Mouse (Mus musculus) yolk sac, embryonic 10.5 days (tissue): ENCODE results near the gene Epb42.
"Not testable (repeated sequence)": the region's sequence is repeated elsewhere in the genome, so short reads cannot be mapped to it uniquely, and the experiment has no call there.

Experiments used
- DNase-seq: peaks from one replicate; pipeline ENCODE4 v3.0.0-alpha.2; 2017; ENCODE audit warnings: low spot score

The Epb42 gene

DNA sequence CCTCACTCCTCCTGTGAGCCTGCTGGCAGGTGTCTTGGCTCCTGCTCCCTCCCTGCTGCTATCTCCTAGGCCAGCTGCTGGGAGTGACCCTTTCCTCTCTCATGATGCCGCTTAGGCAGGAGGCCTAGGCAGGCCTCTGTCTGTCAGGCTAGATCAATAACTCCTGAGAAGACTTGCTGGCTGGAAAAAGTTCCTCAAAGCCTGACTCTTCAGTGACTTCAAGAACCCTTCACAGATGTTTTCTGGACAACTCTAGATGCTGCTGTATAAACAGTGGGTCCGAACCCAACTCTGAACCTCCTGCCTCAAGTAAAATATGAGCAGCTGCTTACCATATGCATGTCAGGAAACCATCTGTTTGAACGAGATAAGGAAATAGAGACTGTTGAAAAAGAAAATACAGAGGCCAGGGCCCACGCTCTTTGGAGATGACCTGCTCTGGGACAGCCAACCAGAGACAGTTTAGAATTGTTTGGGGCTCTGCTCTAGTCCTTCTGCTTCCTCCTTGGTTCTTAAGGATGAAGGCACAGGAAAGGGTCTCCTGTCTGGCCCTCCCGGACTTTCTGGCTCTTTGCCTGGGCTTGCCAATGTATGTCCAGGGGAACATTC is at the start of gene Epb42:
TSS of gene Epb42 (minus strand) at position 340 of the 609 bp plus-strand sequence.
- DNase-seq = peak; percentile 51

DNA sequence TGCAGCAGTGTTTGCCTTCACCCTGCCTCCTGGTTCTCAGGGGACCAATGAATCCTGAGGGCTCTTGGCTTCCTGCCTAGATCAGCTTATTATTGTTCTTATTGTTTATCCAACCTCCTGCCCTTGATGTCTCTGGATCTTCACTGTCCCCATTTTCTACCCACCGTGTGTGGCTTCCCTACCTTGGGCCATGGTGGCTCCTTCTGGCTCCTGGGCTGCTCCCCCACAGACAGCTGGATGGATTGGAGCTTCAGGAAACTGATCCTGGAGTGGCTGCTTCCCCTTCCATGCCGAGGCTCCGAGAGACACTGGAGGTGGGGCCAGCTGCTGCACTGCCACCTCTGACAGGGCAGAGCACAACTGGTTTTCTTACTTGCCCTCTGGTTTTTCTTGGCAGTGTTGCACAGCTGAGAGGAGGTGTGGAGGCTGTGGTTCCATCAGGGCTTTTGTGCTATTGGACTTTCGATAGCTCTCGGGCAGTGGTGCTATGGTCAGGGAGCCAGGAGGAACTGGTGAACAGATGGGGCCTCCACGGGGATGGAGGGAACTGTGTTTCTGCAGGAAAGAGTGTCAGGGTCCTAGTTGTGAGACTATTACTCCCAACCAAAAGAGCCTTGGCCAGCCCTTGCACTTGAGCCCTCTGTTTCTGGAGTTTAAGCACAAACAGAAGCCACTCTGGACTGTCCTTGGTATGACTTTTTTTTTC is 48.8 kb upstream of the Epb42 start, which contains the start of gene Tgm5:
TSS of gene Tgm5 (minus strand) at position 362 of the 706 bp plus-strand sequence.
- DNase-seq = no peak

DNA sequence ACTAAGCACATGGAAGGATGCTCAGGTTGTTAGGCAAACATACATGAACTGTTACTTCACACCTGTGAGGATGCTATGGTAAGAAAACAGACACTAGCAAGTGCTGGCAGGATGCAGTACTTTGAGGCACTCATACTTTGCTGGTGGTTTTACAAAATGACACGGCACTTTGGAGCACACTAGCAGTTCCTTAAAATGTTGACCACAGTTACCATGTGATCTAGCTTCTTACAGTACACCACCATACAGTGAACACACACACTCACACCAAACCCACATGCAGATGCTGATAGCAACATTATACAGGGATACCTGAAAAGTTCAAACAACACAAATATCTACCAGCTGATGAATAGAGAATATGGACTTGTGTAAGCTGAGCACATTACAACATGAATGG is 45.8 kb upstream of the Epb42 start:
- DNase-seq = no peak

DNA sequence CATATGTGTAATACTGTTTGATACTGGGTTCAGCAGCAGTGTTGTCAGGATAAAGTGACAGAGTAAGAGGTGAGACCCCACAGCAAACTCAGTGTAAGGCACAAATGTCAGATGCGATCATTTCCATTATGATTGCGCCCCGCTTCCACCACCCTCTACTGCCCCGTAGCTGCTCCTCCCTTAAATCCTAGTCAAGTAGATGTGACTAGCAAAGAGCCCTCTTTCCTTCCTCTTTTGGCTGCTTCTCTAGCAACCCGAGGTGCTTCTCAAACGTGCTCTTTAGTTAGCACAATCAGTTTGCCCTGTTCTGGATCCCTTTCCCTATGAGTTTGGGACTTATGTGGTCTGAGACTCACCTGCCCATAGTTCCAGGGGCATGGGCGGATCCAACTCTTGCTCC is 37.9 kb upstream of the Epb42 start:
- DNase-seq = no peak

DNA sequence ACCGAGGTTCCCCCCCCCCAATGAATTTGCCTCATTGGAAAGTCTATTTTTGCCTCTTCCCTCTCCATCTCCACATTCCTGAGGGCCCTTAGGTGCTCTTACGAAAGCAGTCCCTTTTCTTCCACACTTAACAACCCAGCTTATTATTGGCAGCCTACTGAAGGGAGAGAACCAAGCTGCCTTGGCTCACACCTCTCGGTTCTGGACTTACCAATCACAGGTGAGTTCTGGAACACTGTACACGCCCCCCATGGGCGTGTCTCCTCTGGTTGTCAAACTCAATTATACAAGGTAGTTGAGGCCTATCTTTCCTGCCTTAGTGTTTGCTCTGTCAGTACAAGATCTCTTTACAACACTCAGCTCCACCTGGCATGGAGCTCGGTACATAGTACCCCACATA is 35.0 kb upstream of the Epb42 start:
- no peak for DNase-seq

DNA sequence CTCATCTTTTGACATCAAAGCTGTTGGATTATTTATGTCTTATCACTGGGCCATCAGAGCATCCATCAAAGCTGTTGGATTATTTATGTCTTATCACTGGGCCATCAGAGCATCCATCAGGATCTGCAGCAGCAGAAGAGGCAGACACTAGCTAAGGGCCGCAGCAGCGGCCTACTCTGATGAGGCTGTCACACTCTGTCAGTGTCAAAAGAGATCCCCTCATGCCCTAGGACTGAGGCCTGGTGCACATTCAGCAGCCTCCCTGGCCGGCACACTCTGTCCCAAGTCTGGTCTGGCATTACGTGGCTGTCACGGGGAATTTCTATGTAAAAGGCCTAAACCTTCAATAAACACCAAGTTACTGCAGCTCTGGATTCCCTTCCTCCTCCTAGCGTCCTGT is 32.6 kb upstream of the Epb42 start:
- no peak for DNase-seq

DNA sequence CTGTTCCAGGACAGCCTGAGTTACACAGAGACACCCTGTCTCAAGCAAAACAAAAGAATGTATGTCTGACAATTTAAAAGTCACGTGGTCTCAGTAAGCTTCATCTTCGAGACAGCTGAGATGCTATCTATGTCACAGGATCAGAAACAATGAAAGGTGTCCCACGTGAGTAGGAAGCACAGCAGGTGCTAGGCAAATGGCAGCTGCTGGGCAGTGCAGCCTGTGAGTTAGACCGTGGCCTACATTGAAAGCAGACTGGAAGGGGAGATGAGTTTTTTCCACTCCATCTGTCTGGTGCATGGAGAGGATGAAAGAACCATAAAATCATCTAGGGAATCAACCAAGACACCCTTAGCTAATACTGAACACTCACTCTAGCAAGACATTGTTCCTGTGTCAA is 30.2 kb upstream of the Epb42 start:
- no peak for DNase-seq

DNA sequence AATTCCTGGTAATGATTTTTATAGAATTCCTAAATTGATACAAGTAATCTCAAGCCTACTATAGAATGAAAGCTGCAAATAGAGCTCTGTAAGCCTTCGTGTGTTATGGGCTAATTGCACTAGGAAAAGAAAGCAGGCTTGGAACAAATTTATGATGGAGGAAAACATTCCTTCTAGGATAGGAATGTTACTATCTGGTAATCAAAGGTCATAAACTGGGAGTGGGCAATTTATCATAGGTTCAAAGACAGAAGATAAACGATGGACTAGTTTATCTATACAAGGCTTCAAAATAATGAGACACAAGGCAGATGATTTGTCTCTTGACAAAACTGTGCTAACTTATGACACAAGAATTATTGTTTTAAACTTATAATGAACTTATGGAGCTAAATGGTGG is 24.4 kb upstream of the Epb42 start:
- DNase-seq = no peak

DNA sequence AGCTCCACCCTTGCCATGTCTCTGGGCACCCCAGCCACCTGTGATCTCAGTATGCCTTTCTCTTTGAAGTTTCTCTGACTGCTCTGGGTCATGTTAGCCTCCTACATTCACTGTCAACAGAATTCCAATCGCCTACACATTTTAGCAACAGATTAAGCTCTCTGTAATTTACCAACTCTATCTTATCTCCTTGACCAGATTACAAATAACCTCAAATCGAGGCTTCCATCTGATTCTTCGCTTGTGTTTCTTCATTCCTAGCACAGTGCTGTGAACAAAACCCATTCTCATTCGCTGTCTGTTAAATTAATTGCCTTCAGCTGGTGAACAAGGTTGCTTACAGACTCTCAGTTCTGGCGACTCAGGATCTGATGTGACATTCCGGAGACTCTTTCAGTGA is 21.1 kb upstream of the Epb42 start:
- DNase-seq = no peak

DNA sequence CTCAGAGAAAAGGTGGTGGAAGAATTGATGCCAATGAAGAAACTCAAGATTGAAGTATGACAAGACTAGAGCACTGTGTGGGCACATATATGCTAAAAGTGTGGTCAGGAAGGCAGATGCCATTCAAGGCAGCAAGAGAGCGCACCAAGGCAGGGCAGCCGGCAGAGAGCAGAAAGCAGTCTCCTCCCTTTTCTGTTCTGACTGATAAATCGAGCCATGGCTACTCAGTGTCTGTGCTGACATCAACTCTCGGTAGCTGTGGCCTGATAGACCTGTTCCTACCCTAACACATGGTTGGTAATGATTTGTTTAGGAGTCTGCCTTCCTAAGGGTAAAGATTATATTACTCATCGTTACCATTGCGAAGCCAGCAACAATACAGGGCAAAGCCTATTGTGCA is 19.0 kb upstream of the Epb42 start:
- no peak for DNase-seq

DNA sequence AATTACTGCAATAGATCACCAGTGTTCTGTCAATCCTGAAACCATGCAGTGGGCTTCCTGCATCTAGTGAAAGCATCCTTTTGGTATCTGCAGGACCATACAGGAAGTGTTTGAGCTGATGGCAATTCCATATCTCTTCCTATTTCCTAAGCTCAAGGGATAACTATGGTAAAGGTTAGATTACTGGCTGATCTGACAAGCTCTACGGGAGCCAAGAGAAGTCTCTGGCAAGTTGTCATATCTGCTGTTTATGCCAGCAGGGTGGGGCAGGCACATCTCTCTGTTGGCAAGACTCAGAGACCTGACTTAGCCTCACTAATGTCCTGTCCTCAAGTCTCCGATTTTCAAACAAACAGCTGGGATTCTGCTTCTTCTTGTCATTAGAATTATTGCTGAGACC is 17.2 kb upstream of the Epb42 start:
- DNase-seq = no peak

DNA sequence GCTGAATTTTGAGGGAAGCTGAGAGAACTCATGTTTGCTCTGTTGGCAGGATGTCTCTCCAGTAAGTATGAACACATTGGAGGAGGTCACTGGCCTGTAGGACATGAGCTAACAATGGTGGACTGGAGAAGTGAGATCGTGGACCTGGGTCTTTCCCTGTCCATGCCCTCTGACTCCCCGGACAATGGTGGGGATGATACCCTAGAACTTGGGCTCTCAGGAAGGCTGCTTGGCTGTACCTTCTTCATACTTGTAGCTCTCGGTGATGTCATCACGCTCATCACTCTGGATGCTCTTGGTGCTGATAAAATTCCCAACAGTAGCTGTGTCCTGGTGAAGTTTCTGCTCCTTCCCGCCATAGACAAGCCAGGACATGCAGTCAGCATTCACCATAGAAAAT is 15.3 kb upstream of the Epb42 start:
- no peak for DNase-seq

DNA sequence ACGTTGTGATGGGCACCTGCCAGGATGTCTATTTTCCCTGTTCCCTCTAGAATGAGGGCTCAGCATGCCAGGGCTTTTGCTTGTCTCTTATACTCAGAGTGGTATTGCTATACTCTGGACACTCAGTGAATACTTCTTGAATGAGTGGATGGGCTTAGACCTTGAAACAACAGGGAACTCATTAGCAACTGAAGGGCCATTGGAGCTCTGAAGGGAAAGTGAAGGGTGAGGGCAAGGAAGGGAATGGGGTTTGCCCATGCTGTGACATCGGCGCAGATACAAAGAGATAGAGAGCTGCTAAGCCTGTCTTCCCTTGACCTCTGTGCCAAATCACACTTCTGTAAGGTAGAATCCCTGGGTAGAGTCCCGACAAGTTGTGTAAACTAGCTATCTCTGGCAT is 8.8 kb upstream of the Epb42 start:
- DNase-seq = no peak

DNA sequence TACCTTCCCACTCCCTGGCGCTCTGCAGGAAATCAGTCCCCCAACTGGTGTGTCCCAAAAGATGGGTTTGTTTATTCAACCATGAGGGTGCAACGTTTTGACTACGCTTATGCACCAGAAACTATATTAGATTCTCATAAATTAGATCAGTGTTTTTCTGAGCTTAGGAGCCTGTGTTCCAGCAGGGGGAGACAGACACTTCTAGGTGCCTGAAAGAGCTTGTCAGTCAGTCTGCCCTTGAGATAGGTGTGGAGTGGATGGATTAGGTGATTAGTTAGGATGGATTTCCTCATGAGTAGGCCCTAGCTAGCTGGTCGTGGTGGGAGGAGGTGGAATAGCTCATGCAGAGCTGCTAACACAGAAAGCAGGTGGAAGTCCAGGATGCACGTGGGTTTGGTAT is 4.2 kb upstream of the Epb42 start:
- DNase-seq = no peak

DNA sequence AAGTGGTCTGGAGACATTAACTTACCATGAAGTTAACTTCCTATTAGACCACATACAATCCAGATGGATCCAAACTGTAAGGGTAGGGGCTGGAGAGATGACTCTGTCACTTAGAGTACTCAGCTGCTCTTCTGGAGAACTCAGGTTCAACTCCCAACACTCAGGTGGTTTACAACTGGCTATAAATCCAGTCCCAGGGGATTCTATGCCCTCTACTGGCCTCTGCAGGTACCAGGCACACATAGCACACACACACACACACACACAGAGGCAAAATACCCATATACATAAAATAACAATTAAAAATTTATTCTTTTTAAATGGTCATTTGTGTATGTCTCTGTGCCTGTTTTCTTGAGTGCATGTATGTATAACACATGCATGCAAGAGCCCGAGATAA is 2.5 kb upstream of the Epb42 start:
- DNase-seq = no peak

DNA sequence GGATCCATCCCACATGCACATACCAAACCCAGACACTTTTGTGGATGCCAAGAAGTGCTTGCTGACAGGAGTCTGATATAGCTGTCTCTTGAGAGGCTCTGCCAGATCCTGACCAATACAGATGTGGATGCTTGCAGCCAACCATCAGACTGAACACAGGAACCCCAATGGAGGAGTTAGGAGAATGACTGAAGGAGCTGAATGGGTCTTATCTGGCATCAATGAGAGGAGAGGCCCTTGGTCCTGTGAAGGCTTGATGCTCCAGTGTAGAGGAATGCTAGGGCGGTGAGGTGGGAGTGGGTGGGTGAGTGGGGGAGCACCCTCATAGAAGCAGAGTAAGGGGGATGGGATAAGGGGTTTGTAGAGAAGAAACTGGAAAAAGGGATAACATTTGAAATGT is 2.0 kb upstream of the Epb42 start:
- DNase-seq = not testable (repeated sequence)

DNA sequence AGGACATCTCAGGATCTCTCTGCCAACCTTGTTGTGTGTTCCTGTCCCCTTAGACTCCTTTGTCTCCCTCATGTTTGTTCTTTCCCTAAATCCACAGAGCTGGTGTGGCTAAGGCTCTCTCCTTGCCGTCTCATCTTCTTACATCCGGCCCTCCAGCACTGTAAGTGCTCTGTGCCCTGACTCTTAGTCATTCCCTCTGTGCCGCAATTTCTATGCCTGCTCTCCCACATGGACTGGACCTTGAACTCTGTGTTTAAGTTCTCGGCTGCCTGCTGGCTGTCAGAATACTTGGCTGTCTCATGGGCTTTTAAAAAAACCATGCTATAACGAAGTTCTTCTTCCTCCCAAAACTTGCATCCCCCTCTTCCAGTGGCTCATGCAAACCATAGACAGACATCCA is 14.0 kb downstream of the Epb42 start:
- peak; percentile 47 for DNase-seq

DNA sequence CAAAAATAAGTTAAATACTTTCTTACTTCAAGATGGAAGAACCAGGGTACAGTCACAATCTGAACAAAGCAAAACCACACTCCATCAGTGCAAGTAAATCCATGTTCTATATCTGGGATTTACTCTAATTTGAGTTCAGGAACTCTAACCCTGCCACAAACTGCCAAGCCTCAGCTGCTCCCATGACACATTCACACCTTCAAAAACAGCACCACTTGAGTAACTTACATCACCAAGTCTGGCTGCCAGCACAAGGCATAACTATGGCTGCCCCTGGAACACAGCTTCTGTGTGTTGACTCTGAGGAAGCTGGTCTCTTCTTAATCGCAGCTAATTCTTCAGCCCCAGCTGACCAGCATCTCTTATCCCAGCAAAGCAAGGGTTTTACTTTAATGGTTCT is 19.7 kb downstream of the Epb42 start:
- no peak for DNase-seq

DNA sequence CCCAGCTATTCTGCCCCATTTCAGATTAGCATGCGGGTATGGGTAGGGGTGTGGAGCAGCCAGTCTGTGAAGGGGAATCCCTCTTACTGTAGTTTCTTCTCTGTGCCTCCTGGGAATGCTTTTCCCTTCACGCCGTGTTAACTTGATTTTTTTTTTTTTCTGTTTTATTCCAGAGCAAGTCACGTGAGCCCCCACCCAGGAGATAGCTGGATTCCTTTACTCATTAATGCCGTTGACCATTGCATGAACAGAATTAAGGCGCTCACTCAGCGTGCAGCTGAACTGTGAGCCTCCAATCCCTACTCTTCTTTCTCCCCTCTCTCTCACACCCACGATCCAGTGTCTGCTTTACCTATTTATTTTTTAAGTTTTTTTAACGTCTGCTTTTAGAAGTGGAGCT is 20.6 kb downstream of the Epb42 start:
- DNase-seq = no peak

DNA sequence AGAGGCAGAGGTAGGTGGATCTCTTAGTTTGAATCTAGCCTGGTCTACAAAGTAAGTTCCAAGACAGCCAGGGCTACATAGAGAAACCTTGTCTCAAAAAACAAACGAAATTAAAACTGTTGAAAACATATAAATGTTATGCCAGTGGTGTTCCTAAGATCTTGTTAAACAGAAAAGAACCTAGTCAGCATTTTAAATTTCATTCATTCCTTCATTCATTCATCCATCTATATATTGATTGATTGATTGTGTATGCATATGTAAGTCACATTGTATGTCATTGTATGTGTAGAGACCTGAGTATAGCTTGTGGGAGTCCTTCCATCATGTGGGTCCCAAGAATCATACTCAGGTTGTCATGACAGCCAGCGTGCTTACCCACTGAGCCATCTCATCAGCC is 21.4 kb downstream of the Epb42 start:
- DNase-seq = no peak

DNA sequence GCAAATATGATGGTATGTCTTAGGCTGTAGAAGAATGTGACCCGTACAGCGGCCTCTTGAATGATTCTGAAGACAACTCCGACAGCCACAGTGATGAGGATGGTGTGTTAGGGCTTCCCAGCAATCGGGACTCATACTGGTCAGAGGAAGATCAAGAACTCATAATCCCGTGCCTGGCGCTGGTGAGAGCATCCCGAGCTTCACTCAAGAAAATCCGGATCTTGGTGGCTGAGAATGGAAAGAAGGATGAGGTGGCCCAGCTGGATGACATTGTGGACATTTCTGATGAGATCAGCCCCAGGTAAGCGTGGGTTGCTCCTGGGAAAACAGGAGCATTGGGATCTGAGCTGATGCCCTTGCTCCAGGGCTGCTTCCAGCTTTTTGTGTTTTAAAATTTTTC is 24.2 kb downstream of the Epb42 start:
- no peak for DNase-seq

DNA sequence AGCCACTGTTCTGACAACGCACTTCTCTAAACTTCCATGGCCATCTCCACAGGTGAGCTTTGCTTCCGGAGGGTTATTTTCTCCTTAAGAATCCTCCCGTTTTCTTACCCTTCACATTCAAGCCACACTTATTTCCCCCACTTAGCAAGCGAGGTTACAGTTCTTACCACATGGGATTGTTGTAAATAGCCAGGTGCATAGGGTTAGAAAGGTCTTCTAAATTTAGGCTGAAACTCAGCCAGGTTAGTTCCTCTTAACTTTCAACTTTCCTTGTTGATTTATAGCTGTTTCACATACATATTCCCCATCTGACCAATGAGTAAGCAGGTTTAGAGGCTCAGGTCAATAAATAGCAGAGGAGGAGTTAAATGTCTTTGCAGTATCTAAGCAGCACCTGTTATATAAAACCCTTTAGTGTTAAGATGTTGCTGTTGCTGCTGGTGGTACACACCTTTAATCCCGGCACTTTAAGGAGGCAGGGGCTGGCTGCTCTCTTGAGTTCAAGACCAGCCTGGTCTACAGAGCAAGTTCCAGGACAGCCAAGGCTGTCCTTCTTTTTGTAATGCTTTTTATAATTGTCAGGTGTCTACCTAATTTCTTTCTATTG is 27.7 kb downstream of the Epb42 start:
- DNase-seq = no peak

DNA sequence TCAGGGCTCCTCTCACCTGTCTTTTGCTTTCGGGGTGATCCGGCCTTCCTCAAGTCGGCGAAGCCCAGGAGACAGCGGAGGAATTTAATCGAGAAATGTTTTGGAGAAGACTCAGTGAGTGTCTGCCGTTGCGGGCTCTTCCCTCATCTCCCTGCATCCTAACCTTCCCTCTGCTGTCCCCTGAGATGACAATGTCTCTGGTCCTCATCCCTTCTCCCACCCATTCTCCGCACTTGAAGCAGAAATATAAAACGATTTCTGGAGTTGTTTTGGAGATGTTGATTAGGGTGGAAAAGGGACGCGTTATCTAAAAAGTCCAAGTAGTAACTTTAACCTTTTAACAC is 28.2 kb downstream of the Epb42 start:
- no peak for DNase-seq
